Mouse (Mus musculus) brain, embryonic 14.5 days (tissue): ENCODE measurements around the gene Nrp2.

Experiments used
- CTCF ChIP-seq: fragments of 200-500 bp; IDR thresholded peaks from 2 replicates; pipeline ENCODE4 v1.5.1; 2012; ENCODE audit warnings: inconsistent platforms, mild to moderate bottlenecking, moderate library complexity, borderline replicate concordance; ENCODE audit not compliant: insufficient read depth, insufficient read length; ENCODE audit errors: extremely low read depth
- POLR2A ChIP-seq: fragments of 200-500 bp; IDR thresholded peaks from 2 replicates; pipeline ENCODE4 v1.6.1; 2012; ENCODE audit warnings: mild to moderate bottlenecking, inconsistent platforms, borderline replicate concordance; ENCODE audit not compliant: poor library complexity, insufficient read depth, insufficient read length, severe bottlenecking; ENCODE audit errors: extremely low read depth

DNA sequence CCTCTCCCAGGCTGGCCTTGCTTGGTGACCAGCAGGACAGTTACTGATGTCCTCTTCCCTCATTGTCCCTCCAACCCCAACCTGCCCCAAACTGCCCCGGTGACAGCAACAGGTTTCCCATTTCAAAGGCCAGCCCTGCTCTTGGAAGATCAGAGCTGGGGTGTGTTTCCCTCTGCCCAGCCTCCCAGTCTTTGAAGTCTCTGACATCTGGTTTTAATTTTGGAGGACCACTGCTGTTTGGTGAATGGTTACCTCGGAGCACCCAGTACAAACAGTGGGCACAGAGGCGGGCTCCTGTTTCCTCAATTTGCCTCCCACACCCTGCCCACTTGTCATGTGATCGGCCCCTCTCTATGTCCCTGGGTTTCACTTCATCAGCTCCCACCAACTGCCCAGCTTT is 63.7 kb downstream of the Nrp2 start:
- TF ChIP-seq CTCF: no peak
- TF ChIP-seq POLR2A: no peak
